Mouse (Mus musculus) embryonic fibroblast, embryonic 13.5 days (primary cell): Measurements from ENCODE around the gene Stom. TPM values are rescaled to one million over a fixed set of nuclear protein-coding genes. Genes with fewer than 3 reads are reported as not detected.

Source experiments
- H3K27ac ChIP-seq: 2 replicates; pipeline ENCODE4 v1.5.1; 2012; ENCODE audit warnings: low read length, control low read depth, inconsistent platforms; ENCODE audit not compliant: insufficient read depth
- H3K4me1 ChIP-seq: 2 replicates; pipeline ENCODE4 v1.6.1; 2011; ENCODE audit warnings: low read length; ENCODE audit not compliant: control insufficient read depth, insufficient read depth
- H3K4me3 ChIP-seq: 2 replicates; pipeline ENCODE4 v1.5.1; 2011; ENCODE audit warnings: mild to moderate bottlenecking, control low read depth, low read length; ENCODE audit not compliant: insufficient read depth
- CTCF ChIP-seq: IDR thresholded peaks from 2 replicates; pipeline ENCODE4 v1.5.1; 2011; ENCODE audit warnings: mild to moderate bottlenecking, control low read depth, low read length, moderate library complexity, borderline replicate concordance; ENCODE audit not compliant: insufficient read depth
- POLR2A ChIP-seq: IDR thresholded peaks from 2 replicates; pipeline ENCODE4 v1.6.1; 2011; ENCODE audit warnings: low read depth, mild to moderate bottlenecking, control low read depth, low read length, moderate library complexity
- polyA plus RNA-seq: library from polyadenylated mRNA; stranded (reverse); fragments of >200 nt; gene quantifications from 2 replicates; pipeline ENCODE4 v1.2.4, GENCODE M21; 2011; ENCODE audit warnings: low read depth; ENCODE audit not compliant: missing spikeins, insufficient read length

Stom gene
- polyA plus RNA-seq, 1 experiment, result 36.2 TPM

DNA sequence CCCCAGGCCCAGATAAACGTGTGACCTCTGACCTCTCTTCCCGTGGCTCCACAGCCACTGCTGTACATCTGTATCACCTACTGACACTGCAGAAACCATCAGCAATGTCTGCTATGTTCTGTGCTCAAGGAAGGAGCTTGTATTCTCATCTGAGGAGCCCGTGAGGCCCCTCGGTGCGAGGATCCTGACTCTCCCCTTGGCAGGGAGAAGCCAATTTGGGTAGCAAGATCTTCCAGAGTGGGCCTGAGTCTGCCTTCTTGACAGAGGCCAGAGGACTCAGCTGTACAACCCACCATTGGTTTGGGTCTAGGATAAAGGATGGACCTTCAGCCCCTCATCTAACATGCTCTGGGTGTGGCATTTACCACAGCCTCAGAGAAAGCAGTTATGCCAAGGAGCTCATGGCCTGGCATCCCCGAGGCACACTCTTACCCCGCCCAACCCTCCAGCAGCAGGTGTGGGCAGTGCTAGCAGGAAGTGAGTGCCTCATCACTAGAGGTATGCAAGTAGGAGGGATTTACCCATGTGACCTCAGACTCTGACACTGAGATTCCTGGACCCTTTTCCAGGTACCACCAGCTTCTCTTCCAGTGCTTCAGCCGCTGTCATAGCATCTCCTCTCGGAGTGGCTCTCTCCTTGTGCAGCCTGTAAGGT, 70.4 kb downstream of the Stom start:
- peak overlapping the region; percentile 65 for H3K27ac ChIP-seq
- H3K4me1 ChIP-seq, result peaks cover 66% of the 10 kb centered on the region
- TF ChIP-seq CTCF, result no peak
- TF ChIP-seq POLR2A, result no peak
- H3K4me3 ChIP-seq, result no peak overlapping the region

DNA sequence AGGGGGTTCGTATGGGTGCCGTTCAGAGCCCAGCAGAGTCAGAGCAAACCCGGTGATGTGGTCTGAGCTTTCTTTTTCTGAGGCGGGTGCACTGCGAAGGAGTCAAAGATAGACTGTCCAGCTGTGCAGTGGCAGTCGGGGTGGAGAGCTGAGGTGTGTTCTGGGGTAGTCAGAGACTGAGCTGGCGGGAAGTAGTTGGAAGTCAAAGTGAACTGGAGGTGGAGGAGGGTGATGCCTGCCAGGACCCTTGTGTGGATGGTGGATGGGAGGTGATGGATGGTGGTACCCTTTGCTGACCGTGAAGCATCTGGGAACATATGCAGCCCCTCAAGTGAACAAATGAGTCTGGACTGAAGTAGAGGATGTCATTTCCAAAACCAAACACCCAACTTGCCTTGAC, 71.0 kb downstream of the Stom start:
- Histone ChIP-seq H3K27ac (peak overlapping the region; percentile 65), H3K4me3 (no peak overlapping the region), H3K4me1 (peaks cover 68% of the 10 kb centered on the region)
- TF ChIP-seq CTCF, result no peak
- no peak for TF ChIP-seq POLR2A

DNA sequence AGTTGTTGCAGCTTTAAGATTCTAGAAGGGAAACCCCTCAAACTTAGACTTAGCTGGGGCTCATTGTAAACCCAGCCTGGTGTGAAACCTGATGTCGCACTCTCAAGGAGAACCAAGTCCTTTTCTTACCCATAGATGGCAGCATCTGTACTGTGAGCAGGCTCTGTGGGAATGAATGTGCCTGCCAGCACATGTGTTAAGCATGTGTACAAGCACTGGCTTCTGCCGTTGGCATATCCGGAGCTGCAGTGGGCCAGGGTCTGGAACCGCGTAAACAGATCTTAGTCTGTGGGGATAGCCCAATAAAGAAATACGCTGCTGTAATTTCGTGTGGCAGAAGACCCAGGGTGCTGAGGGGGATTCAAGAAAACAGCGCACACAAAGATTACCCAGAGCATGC, 71.5 kb downstream of the Stom start:
- Histone ChIP-seq H3K4me3 (no peak overlapping the region), H3K27ac (peak overlapping the region; percentile 73), H3K4me1 (peaks cover 68% of the 10 kb centered on the region)
- TF ChIP-seq CTCF (peak; percentile 61; the same call in 1 of the 2 replicates), POLR2A (no peak)

DNA sequence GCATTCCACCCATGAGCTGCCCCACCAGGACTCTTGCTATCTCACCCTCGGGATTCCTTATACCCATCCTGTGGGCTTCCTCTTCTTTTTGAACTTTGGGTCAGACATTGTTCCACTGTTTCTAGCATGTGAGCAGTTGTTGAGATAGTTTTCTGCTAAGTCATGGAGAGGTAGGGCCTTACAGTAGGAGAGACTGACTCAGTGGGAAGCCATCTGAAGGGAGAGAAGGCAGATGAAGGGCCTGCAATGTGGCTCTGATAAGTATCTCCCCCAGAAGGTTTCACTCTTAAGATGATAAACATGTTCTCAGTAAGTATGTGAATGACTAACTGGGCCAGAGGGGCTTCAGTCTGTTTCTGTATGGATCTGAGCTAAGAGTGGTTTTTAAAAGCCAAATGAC, 72.7 kb downstream of the Stom start:
- TF ChIP-seq CTCF (no peak), POLR2A (no peak)
- no peak overlapping the region for H3K4me3 ChIP-seq
- H3K4me1 ChIP-seq, result peaks cover 60% of the 10 kb centered on the region
- peak overlapping the region; percentile 73 for H3K27ac ChIP-seq

Other genes starting within 250 kb of the Stom start
- gene AI182371, start 235.4 kb downstream of the Stom start, polyA plus RNA-seq, result 1.8 TPM in 1 of 2 replicates, not detected in the other
- gene Cntrl, start 227.5 kb downstream of the Stom start, polyA plus RNA-seq, result 14.3 and 24.4 TPM in 2 replicates
- gene Rab14, start 135.9 kb downstream of the Stom start, polyA plus RNA-seq, result 151 and 159 TPM in 2 replicates
- gene Gsn, start 80.6 kb downstream of the Stom start, polyA plus RNA-seq, result 451 and 719 TPM in 2 replicates
- gene 4930568D16Rik, start 30.8 kb upstream of the Stom start, polyA plus RNA-seq, result not detected in 2 replicates
- not detected in 2 replicates for gene 4930402F06Rik, start 60.2 kb upstream of the Stom start, polyA plus RNA-seq
- 58.5 and 77.0 TPM in 2 replicates for gene Ggta1, start 126.3 kb upstream of the Stom start, polyA plus RNA-seq
- 29.7 and 38.7 TPM in 2 replicates for gene Dab2ip, start 221.3 kb upstream of the Stom start, polyA plus RNA-seq